Mouse (Mus musculus): ENCODE measurements around the gene Tmco4.

- no peak for TF ChIP-seq CTCF (IDR thresholded peaks at IDR 0.05; ENCODE audit: control insufficient read depth, insufficient read depth, insufficient replicate concordance, low read depth, low read length)
- TF ChIP-seq POLR2A (IDR thresholded peaks at IDR 0.05; ENCODE audit: control insufficient read depth, low read depth, low read length) = no peak
These were observed 101.4 kb downstream of the Tmco4 start for GRCm38 (mm10) chr4:139074060-139074459.

All from testis, adult 2 months (tissue).